Mouse (Mus musculus) spleen, adult 2 months (tissue): ENCODE results near the gene Ydjc.

ENCODE experiments used
- CTCF ChIP-seq: fragments of 200-500 bp; IDR thresholded peaks from 2 replicates; pipeline ENCODE4 v1.5.1; 2011; ENCODE audit warnings: mild to moderate bottlenecking, inconsistent platforms; ENCODE audit not compliant: insufficient read depth, insufficient read length, insufficient replicate concordance; ENCODE audit errors: extremely low read depth
- POLR2A ChIP-seq: fragments of 200-500 bp; IDR thresholded peaks from 2 replicates; pipeline ENCODE4 v1.6.1; 2011; ENCODE audit warnings: low read depth, low read length, inconsistent platforms

DNA sequence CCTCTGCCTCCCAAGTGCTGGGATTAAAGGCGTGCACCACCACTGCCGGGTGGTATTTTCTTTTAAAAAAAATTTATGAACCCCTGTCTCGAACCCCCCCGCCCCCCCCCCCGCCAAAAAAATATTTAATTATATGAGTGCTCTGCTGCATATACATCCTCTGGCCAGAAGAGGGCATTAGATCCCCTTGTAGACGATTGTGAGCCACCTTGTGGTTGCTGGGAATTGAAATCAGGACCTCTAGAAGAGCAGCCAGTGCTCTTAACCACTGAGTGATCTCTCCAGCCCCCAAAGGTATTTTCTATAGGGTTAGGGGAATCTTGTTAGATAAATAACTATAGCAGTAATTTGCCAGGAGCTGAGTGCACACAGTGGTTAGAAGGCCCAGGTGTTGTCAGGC is 60.6 kb downstream of the Ydjc start:
- TF ChIP-seq POLR2A (no peak), CTCF (peak; percentile 34; the same call in 1 of the 2 replicates)
